Mouse (Mus musculus) heart, embryonic 10.5 days (tissue): Measurements from ENCODE around the gene Nmnat2. TPM values are rescaled to one million over a fixed set of nuclear protein-coding genes. Genes with fewer than 3 reads are reported as not detected.

Source experiments
- DNase-seq: peaks from one replicate; pipeline ENCODE4 v3.0.0-alpha.2; 2017; ENCODE audit warnings: low spot score
- H3K27ac ChIP-seq: fragments of 300-500 bp; sonication (generic); 2 replicates; pipeline ENCODE4 v1.5.1; 2016; ENCODE audit warnings: mild to moderate bottlenecking
- H3K27me3 ChIP-seq: fragments of 300-500 bp; sonication (generic); 2 replicates; pipeline ENCODE4 v1.6.1; 2016; ENCODE audit warnings: mild to moderate bottlenecking; ENCODE audit not compliant: poor library complexity, insufficient read depth, severe bottlenecking
- H3K36me3 ChIP-seq: fragments of 300-500 bp; sonication (generic); 2 replicates; pipeline ENCODE4 v1.6.1; 2016; ENCODE audit warnings: mild to moderate bottlenecking, moderate library complexity
- H3K4me1 ChIP-seq: fragments of 300-500 bp; sonication (generic); 2 replicates; pipeline ENCODE4 v1.6.1; 2016; ENCODE audit warnings: mild to moderate bottlenecking
- H3K4me3 ChIP-seq: fragments of 300-500 bp; sonication (generic); 2 replicates; pipeline ENCODE4 v1.5.1; 2016; ENCODE audit warnings: mild to moderate bottlenecking, moderate library complexity
- H3K9me3 ChIP-seq: fragments of 300-500 bp; sonication (generic); 2 replicates; pipeline ENCODE4 v1.6.1; 2016; ENCODE audit warnings: mild to moderate bottlenecking, moderate library complexity
- WGBS: fragments of 180-500 bp; shearing (Covaris S2); methylation state at CpG from one replicate; pipeline ENCODE4 v1.1.7; 2016; 5-methylcytosine and 5-hydroxymethylcytosine counted together
- polyA plus RNA-seq: library from polyadenylated mRNA; unstranded; fragments of >200 nt; fragmentation: Nextera tagmentation; extraction: Ambion mirVana; gene quantifications from 2 replicates; pipeline ENCODE4 v1.2.1, GENCODE M21; 2016

Gene Nmnat2
- polyA plus RNA-seq, 1 experiment from 2014 or later: 1.0 TPM

DNA sequence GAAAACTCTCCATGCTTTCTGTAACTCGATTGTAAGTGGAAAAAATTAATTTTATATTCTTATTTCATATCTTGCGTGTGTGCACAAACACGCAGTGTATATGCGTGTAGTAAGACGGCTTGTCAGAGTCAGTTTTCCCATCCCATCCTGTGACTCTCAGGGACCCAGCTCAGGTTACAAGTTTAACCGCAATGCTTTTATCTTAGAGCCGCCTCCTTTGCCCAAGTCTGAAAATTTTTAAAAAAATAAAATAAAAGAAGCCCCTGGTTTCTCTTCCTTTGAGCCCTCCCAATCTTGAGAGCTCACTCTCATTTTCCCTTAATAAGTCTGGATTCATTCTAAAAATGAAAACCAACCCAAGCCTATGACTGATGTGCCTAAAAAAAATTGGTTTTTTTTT, 98.8 kb downstream of the Nmnat2 start:
- 30% methylated on average over 7 of the region's 7 CpGs for WGBS
- no peak for DNase-seq
- Histone ChIP-seq H3K4me3 (no peak overlapping the region), H3K4me1 (peaks cover 11% of the 10 kb centered on the region), H3K36me3 (no peaks in the 10 kb centered on the region), H3K27ac (no peak overlapping the region), H3K9me3 (no peaks in the 10 kb centered on the region), H3K27me3 (no peaks in the 10 kb centered on the region)

- Histone ChIP-seq H3K4me1 (peaks cover 11% of the 10 kb centered on the region), H3K9me3 (no peaks in the 10 kb centered on the region), H3K36me3 (no peaks in the 10 kb centered on the region), H3K27me3 (no peaks in the 10 kb centered on the region), H3K27ac (no peak overlapping the region), H3K4me3 (no peak overlapping the region)
- DNase-seq: no peak
- 32% methylated on average over 11 of the region's 11 CpGs for WGBS
These were observed 99.5 kb downstream of the Nmnat2 start for GRCm38 (mm10) chr1:153054112-153054821.

GRCm38 (mm10) chr1:153058290-153058689, 103.5 kb downstream of the Nmnat2 start:
- Histone ChIP-seq H3K4me3 (no peak overlapping the region), H3K27ac (no peak overlapping the region), H3K27me3 (no peaks in the 10 kb centered on the region), H3K4me1 (0 out of 2 replicates have a peak, but pooled peaks cover 5% of the 10 kb centered on the region), H3K36me3 (no peaks in the 10 kb centered on the region), H3K9me3 (no peaks in the 10 kb centered on the region)
- 79% methylated on average over 7 of the region's 7 CpGs for WGBS
- DNase-seq: no peak

DNA sequence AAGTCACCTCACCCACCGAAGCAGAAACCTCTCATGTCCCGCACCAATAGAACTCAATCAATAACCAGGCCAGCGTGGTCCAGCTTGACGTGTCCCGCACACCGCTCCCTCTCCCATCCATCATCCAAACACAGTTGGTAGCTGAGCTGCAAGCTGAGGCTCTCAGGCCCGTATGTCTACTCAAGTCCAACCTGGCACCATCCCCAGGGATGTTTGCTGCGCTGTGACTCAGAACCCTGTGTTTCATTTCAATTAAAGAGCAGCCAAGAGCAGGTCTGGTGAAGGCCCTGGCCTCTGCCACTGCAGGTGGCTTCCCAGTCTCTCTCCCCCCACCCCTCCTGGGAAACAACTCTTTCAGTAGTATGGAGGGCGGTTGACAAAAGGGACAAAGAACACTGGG, 104.8 kb downstream of the Nmnat2 start:
- DNase-seq: no peak
- Histone ChIP-seq H3K4me1 (0 out of 2 replicates have a peak, but pooled peaks cover 5% of the 10 kb centered on the region), H3K9me3 (no peaks in the 10 kb centered on the region), H3K27ac (no peak overlapping the region), H3K4me3 (no peak overlapping the region), H3K27me3 (no peaks in the 10 kb centered on the region), H3K36me3 (no peaks in the 10 kb centered on the region)
- 76% methylated on average over 9 of the region's 9 CpGs for WGBS

DNA sequence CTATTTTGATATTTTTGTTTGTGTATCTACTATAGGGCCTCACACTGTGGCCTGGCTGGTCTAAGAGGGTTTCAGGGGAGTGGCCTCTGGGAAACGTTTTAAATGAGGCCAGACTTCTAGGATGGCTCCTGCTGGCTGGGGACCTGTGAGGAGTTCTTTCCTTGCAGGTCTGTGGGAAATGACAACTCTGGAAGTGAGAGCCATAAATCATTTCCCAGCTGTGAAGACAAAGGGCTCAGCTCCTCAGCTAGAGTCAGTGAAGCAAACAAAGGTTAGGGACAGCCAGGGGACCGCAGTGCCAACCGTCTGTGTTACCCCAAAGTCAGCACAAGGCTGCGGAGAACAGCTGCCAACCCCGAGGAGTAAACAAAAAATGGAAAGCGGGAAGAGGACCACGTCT, 107.8 kb downstream of the Nmnat2 start:
- Histone ChIP-seq H3K27ac (no peak overlapping the region), H3K27me3 (no peaks in the 10 kb centered on the region), H3K9me3 (no peaks in the 10 kb centered on the region), H3K36me3 (no peaks in the 10 kb centered on the region), H3K4me1 (0 out of 2 replicates have a peak, but pooled peaks cover 5% of the 10 kb centered on the region), H3K4me3 (no peak overlapping the region)
- WGBS: 46% methylated on average over 7 of the region's 7 CpGs
- DNase-seq: no peak

GRCm38 (mm10) chr1:153064784-153065390, 110.1 kb downstream of the Nmnat2 start:
- no peak overlapping the region for H3K27ac ChIP-seq
- H3K9me3 ChIP-seq: no peaks in the 10 kb centered on the region
- no peaks in the 10 kb centered on the region for H3K36me3 ChIP-seq
- no peak for DNase-seq
- no peaks in the 10 kb centered on the region for H3K27me3 ChIP-seq
- 78% methylated on average over 9 of the region's 9 CpGs for WGBS
- H3K4me1 ChIP-seq: 0 out of 2 replicates have a peak, but pooled peaks cover 5% of the 10 kb centered on the region
- no peak overlapping the region for H3K4me3 ChIP-seq

GRCm38 (mm10) chr1:153065473-153066386, 110.9 kb downstream of the Nmnat2 start:
- H3K36me3 ChIP-seq: no peaks in the 10 kb centered on the region
- H3K4me3 ChIP-seq: no peak overlapping the region
- DNase-seq: no peak
- no peaks in the 10 kb centered on the region for H3K9me3 ChIP-seq
- 88% methylated on average over 12 of the region's 12 CpGs for WGBS
- H3K4me1 ChIP-seq: 0 out of 2 replicates have a peak, but pooled peaks cover 5% of the 10 kb centered on the region
- no peak overlapping the region for H3K27ac ChIP-seq
- H3K27me3 ChIP-seq: no peaks in the 10 kb centered on the region

DNA sequence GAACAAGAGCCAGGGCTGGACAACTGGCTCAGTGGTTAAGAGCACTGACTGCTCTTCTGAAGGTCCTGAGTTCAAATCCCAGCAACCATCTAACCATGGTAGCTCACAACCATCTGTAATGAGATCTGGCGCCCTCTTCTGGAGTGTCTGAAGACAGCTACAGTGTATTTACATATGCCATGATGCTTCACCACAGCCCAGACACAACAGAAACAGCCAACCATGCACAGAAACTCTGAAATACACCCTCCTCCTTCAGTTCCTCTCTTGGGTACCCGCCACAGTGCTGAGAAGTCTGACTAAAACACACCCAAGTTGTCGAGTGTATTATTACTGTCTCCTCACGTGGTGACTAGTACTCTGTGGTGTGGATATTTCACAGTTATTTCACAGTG, 111.6 kb downstream of the Nmnat2 start:
- no peak overlapping the region for H3K4me3 ChIP-seq
- DNase-seq: no peak
- 65% methylated on average over 4 of the region's 4 CpGs for WGBS

GRCm38 (mm10) chr1:153071563-153071962, 116.8 kb downstream of the Nmnat2 start:
- Histone ChIP-seq H3K9me3 (no peaks in the 10 kb centered on the region), H3K36me3 (no peaks in the 10 kb centered on the region), H3K27ac (no peak overlapping the region), H3K4me3 (peak overlapping the region; percentile 50), H3K27me3 (peaks cover 46% of the 10 kb centered on the region), H3K4me1 (peaks cover 10% of the 10 kb centered on the region)
- no peak for DNase-seq
- WGBS: 36% methylated on average over 16 of the region's 16 CpGs

More for the DNA sequence above, 111.6 kb downstream of the Nmnat2 start:
- peaks cover 5% of the 10 kb centered on the region; the same call in 1 of the 2 replicates for H3K27me3 ChIP-seq
- peaks cover 6% of the 10 kb centered on the region; the same call in 1 of the 2 replicates for H3K4me1 ChIP-seq
- H3K27ac ChIP-seq: no peak overlapping the region
- H3K36me3 ChIP-seq: no peaks in the 10 kb centered on the region
- no peaks in the 10 kb centered on the region for H3K9me3 ChIP-seq

DNA sequence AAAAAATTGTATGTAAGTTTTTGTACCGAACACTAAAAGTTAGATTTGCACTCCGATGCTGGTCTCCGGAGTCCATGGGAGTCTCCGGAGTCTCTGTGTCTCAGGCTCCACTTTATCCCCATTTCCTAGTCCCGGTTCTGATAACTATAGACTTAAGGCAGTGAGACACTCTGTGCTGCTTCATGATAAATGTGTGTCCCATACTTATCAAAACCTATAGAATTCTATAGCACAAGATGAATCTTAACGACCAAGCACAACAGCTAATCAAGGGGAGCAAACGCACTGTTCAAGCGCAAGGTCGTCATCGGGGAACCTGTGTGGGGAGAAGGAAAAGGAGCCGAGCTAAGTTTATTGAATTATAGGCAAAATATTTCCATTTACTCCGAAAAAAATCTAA, 117.2 kb downstream of the Nmnat2 start:
- Histone ChIP-seq H3K27me3 (peaks cover 50% of the 10 kb centered on the region), H3K27ac (no peak overlapping the region), H3K4me3 (peak overlapping the region; percentile 50), H3K4me1 (peaks cover 10% of the 10 kb centered on the region), H3K9me3 (no peaks in the 10 kb centered on the region), H3K36me3 (no peaks in the 10 kb centered on the region)
- 29% methylated on average over 12 of the region's 12 CpGs for WGBS
- DNase-seq: no peak

DNA sequence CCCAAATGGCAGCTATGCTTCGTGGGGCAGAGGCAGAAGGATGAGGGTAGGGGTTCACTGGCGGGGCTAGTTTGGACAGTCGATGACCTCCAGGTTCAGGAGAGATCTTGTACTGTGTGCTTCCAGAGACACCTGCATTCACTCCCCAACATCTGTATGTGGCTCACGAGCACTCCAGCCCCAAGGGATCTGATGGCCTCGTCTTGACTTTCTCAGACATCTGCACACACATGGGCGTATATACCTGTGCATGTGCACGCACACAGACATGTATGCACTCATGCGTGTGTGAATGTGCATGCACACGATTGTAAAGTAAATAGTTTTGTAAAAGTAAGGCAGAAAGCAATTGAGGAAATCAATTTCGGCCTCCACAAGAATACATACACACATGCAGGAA, 117.9 kb downstream of the Nmnat2 start:
- no peaks in the 10 kb centered on the region for H3K36me3 ChIP-seq
- peaks cover 10% of the 10 kb centered on the region for H3K4me1 ChIP-seq
- peak overlapping the region; percentile 50 for H3K4me3 ChIP-seq
- WGBS: 38% methylated on average over 10 of the region's 10 CpGs
- H3K27ac ChIP-seq: no peak overlapping the region
- H3K9me3 ChIP-seq: no peaks in the 10 kb centered on the region
- peaks cover 52% of the 10 kb centered on the region for H3K27me3 ChIP-seq
- DNase-seq: no peak

DNA sequence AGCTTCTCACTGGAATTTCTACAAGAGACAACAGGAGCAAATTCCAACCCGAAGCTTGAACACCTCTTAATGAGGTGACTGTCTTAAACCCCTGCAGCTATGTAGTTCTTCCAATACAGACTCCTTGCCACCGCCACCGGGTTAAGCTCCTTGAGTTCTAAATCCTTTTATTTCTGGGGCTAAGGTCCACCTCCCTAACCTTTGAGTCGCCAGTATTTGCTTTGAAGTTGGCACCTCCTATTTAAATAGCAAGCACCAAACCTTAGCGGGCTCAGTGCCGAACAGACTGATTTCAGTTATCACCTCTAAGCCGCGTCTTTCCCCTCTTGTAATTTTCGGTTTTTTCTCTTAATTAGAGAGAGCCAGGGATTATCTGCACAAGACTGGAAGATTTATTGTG, 118.6 kb downstream of the Nmnat2 start:
- Histone ChIP-seq H3K27ac (no peak overlapping the region), H3K9me3 (no peaks in the 10 kb centered on the region), H3K4me3 (no peak overlapping the region), H3K27me3 (peaks cover 52% of the 10 kb centered on the region), H3K36me3 (no peaks in the 10 kb centered on the region), H3K4me1 (peaks cover 10% of the 10 kb centered on the region)
- WGBS: 7% methylated on average over 9 of the region's 9 CpGs
- DNase-seq: no peak
